Mouse (Mus musculus): ENCODE results near the gene Slc16a4. TPM values are rescaled to one million over a fixed set of nuclear protein-coding genes. Genes with fewer than 3 reads are reported as not detected.
"Not testable (repeated sequence)": the region's sequence is repeated elsewhere in the genome, so short reads cannot be mapped to it uniquely, and the experiment has no call there.

The Slc16a4 gene
- total RNA-seq, 2 experiments from 2014 or later: 0.19 TPM; not detected in 1

GRCm38 (mm10) chr3:107295672-107296360, 4.8 kb downstream of the Slc16a4 start:
- no peak for DNase-seq

- not testable (repeated sequence) for DNase-seq
Observed at GRCm38 (mm10) chr3:107296917-107297316, 5.9 kb downstream of the Slc16a4 start.

- no peak for DNase-seq
Observed at GRCm38 (mm10) chr3:107317338-107317737, 26.3 kb downstream of the Slc16a4 start.

- no peak for DNase-seq
Observed at GRCm38 (mm10) chr3:107321141-107321540, 30.1 kb downstream of the Slc16a4 start.

GRCm38 (mm10) chr3:107321776-107322175, 30.7 kb downstream of the Slc16a4 start:
- DNase-seq: no peak

GRCm38 (mm10) chr3:107326442-107326841, 35.4 kb downstream of the Slc16a4 start:
- DNase-seq: no peak

GRCm38 (mm10) chr3:107330503-107331424, 39.7 kb downstream of the Slc16a4 start:
- DNase-seq: no peak

- DNase-seq: no peak
Observed at GRCm38 (mm10) chr3:107331746-107332126, 40.7 kb downstream of the Slc16a4 start.

GRCm38 (mm10) chr3:107332127-107332959, 41.3 kb downstream of the Slc16a4 start:
- DNase-seq: peak; percentile 44

GRCm38 (mm10) chr3:107332960-107333380, 41.9 kb downstream of the Slc16a4 start:
- peak; percentile 97 for DNase-seq

- DNase-seq: peak; percentile 97
Observed at GRCm38 (mm10) chr3:107333381-107334201, 42.6 kb downstream of the Slc16a4 start, which contains the start of gene Rbm15. Gene Rbm15, minus strand, starts transcription at chr3:107333673.

- no peak for DNase-seq
Observed at GRCm38 (mm10) chr3:107334202-107334934, 43.3 kb downstream of the Slc16a4 start.

GRCm38 (mm10) chr3:107343971-107344370, 52.9 kb downstream of the Slc16a4 start:
- no peak for DNase-seq

GRCm38 (mm10) chr3:107345033-107345725, 54.1 kb downstream of the Slc16a4 start:
- no peak for DNase-seq

GRCm38 (mm10) chr3:107349006-107349405, 58.0 kb downstream of the Slc16a4 start:
- DNase-seq: no peak

- DNase-seq: no peak
Observed at GRCm38 (mm10) chr3:107351706-107352105, 60.7 kb downstream of the Slc16a4 start.

GRCm38 (mm10) chr3:107355618-107356260, 64.7 kb downstream of the Slc16a4 start:
- DNase-seq: no peak

GRCm38 (mm10) chr3:107356964-107357441, 66.0 kb downstream of the Slc16a4 start:
- DNase-seq: peak; percentile 82

- DNase-seq: no peak
Observed at GRCm38 (mm10) chr3:107357700-107358234, 66.7 kb downstream of the Slc16a4 start.

Measured in gastrocnemius, postnatal 25 days (tissue).